Mouse (Mus musculus) brain, embryonic 14.5 days (tissue): Measurements from ENCODE around the gene Mkrn2os.

Source experiments
- CTCF ChIP-seq: fragments of 200-500 bp; IDR thresholded peaks from 2 replicates; pipeline ENCODE4 v1.5.1; 2012; ENCODE audit warnings: inconsistent platforms, mild to moderate bottlenecking, moderate library complexity, borderline replicate concordance; ENCODE audit not compliant: insufficient read depth, insufficient read length; ENCODE audit errors: extremely low read depth
- POLR2A ChIP-seq: fragments of 200-500 bp; IDR thresholded peaks from 2 replicates; pipeline ENCODE4 v1.6.1; 2012; ENCODE audit warnings: mild to moderate bottlenecking, inconsistent platforms, borderline replicate concordance; ENCODE audit not compliant: poor library complexity, insufficient read depth, insufficient read length, severe bottlenecking; ENCODE audit errors: extremely low read depth

DNA sequence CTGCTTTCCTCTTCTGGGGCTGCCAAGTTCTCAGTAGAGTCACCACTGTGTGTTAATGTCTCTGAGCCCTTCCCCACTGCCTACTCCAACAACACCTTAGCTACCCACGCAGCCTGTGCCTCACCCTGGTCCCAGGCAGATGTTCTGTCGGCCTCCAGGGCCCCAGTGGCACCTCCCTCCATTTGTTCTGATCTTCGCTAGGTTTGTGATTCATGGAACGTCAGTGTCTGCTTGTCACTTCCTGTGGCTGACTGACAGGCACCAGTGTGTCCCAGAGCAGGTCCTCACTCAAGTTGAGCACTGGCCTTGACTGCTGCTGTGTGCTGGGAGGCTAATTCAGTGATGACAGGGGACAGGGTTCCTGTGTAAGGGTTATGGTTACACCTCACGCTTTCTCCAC lies 15.0 kb downstream of the Mkrn2os start:
- TF ChIP-seq CTCF (no peak), POLR2A (no peak)
